Comparison of ENCODE assay signal across 15 mouse cellular contexts in the genomic region with DNA sequence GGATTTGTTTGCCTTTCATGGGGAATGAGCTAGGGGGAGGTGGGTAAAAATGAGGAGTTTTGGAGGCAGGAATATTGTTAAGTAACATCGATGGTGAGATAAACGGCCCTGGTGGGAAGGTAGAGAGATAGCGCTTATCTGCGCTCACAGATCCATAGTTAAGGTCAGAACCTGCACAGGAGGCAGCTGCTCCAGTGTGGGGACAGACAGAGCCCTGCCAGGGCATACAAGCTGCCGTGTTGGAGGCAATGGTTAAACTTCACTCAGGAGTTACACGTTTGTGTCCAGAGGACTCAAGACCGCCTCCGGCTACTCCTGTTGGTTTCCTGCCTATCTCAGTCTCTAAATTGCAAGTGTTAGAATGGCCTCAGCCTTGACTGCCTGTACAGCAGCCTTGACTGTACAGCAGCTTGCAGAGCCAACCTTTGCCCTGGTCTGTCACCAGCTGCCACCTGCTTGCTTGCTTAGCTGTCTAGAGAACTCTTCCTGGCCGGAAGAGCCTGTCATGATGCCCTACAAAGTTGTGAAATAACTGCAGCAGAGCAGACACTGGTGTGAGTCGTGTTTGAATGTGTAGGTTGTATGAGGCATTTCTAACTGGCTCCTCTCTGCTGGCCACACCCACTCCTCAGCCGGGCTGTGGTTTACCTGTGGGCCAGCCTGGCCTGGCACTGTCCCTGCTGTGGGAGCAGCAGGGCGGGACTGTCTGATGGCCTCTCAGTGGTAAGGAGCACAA. TPM values are rescaled to one million over a fixed set of nuclear protein-coding genes. Genes with fewer than 3 reads are reported as not detected.
DNase-seq lines count a peak whose midpoint lies in the region; ATAC-seq and TF ChIP-seq lines count a peak whose summit lies in the region.
"Had no signal": no experiment of that assay in that cellular context is flagged by ENCODE, and none has a peak within 500 bp of the region (broad histone marks: within the 10 kb centered on the region; RNA-seq: fewer than 3 reads in every experiment).

No protein-coding gene starts in this region.

- WGBS in kidney, embryonic 16.5 days: 67% methylated on average over 12 of the region's 12 CpGs
- 42% methylated on average over 12 of the region's 12 CpGs for whole genome bisulfite sequencing in liver, embryonic 14.5 days (ENCODE audit: insufficient replicate concordance)
- 72% methylated on average over 12 of the region's 12 CpGs for WGBS in stomach, embryonic 16.5 days
- WGBS in heart, embryonic 11.5 days (ENCODE audit: insufficient replicate concordance): 73% methylated on average over 12 of the region's 12 CpGs

- H3K9ac ChIP-seq in kidney, embryonic 16.5 days (replicated peaks; ENCODE audit: low read length): peak overlapping the region; percentile 19; the same call in 1 of the 2 replicates
- H3K9ac ChIP-seq in liver, embryonic 14.5 days (replicated peaks): no peak overlapping the region
- H3K9ac ChIP-seq in stomach, embryonic 16.5 days (ENCODE audit: low read length): no peak overlapping the region
- H3K9ac ChIP-seq in heart, embryonic 11.5 days (ENCODE audit: low read depth, low read length): no peak overlapping the region
- H3K9ac ChIP-seq: lung, embryonic 15.5 days had no signal

- peaks cover 47% of the 10 kb centered on the region for H3K4me1 ChIP-seq in kidney, embryonic 16.5 days (ENCODE audit: insufficient read depth, low read length)
- peaks cover 29% of the 10 kb centered on the region for H3K4me1 ChIP-seq in brown adipose tissue, adult 24 weeks (ENCODE audit: control insufficient read depth, insufficient read depth, insufficient read length, low read length)
- H3K4me1 ChIP-seq in liver, embryonic 14.5 days (replicated peaks; ENCODE audit: control insufficient read depth in 2 of 2, insufficient read depth in 2 of 2, low read length in 1 of 2): peaks cover 0 to 19% of the 10 kb centered on the region in 2 experiments; a peak in 2 of 4 replicates
- H3K4me1 ChIP-seq in stomach, embryonic 16.5 days (ENCODE audit: control insufficient read depth, insufficient read depth, low read length): peaks cover 18% of the 10 kb centered on the region
- H3K4me1 ChIP-seq in heart, embryonic 11.5 days (ENCODE audit: control insufficient read depth, insufficient read depth, low read length): peaks cover 32% of the 10 kb centered on the region

- DNase-seq in kidney, postnatal 14 days: no peak
- peak in 1 of 3 experiments; percentile 13 for DNase-seq in liver, embryonic 14.5 days (ENCODE audit: low read depth in 3 of 3, low spot score in 3 of 3)
- DNase-seq in spleen, postnatal 10 days (ENCODE audit: low spot score in 2 of 2): no peak
- DNase-seq: adrenal gland, postnatal 36 days; cerebellum, postnatal 25 days; gastrocnemius, postnatal 25 days; retina, postnatal 1 day; thymus, adult 2 months had no signal

- ATAC-seq in kidney, embryonic 16.5 days (ENCODE audit: low FRiP score, low TSS enrichment): peak; percentile 47; the same call in 1 of the 2 replicates
- ATAC-seq in liver, embryonic 14.5 days (ENCODE audit: insufficient read depth): peak; percentile 68
- no peak for ATAC-seq in stomach, embryonic 16.5 days (ENCODE audit: insufficient read depth, low FRiP score)
- no peak for ATAC-seq in heart, embryonic 11.5 days (replicated peaks; ENCODE audit: insufficient number of reproducible peaks, low FRiP score, low TSS enrichment)
- no peak for ATAC-seq in activated CD4-positive, CD25-positive, alpha-beta regulatory T cell, adult 4 months
- ATAC-seq: hindbrain, postnatal 0 days had no signal

- TF ChIP-seq CTCF in liver, embryonic 14.5 days (IDR thresholded peaks at IDR 0.05; ENCODE audit: low read depth): no peak

- H3K9me3 ChIP-seq in kidney, embryonic 16.5 days (ENCODE audit: low read length): no peaks in the 10 kb centered on the region
- H3K9me3 ChIP-seq in liver, embryonic 14.5 days (ENCODE audit: control insufficient read depth, low read length): no peaks in the 10 kb centered on the region
- H3K9me3 ChIP-seq in stomach, embryonic 16.5 days (replicated peaks; ENCODE audit: control insufficient read depth, low read length): no peaks in the 10 kb centered on the region
- no peaks in the 10 kb centered on the region for H3K9me3 ChIP-seq in heart, embryonic 11.5 days (replicated peaks; ENCODE audit: control insufficient read depth, low read length)
- H3K9me3 ChIP-seq: lung, embryonic 15.5 days had no signal

- H3K27me3 ChIP-seq in kidney, embryonic 16.5 days (ENCODE audit: insufficient read depth, low read length): no peaks in the 10 kb centered on the region
- no peaks in the 10 kb centered on the region for H3K27me3 ChIP-seq in liver, embryonic 14.5 days (ENCODE audit: control insufficient read depth, insufficient read depth, low read length)
- H3K27me3 ChIP-seq in stomach, embryonic 16.5 days (ENCODE audit: control insufficient read depth, insufficient read depth, low read length): no peaks in the 10 kb centered on the region
- H3K27me3 ChIP-seq in heart, embryonic 11.5 days (ENCODE audit: control insufficient read depth, insufficient read depth, low read length): no peaks in the 10 kb centered on the region
- H3K27me3 ChIP-seq: lung, embryonic 15.5 days had no signal

- peaks cover 9% of the 10 kb centered on the region for H3K36me3 ChIP-seq in kidney, embryonic 16.5 days (ENCODE audit: insufficient read depth, low read length)
- H3K36me3 ChIP-seq in liver, embryonic 14.5 days (replicated peaks; ENCODE audit: control insufficient read depth, insufficient read depth, low read depth): no peaks in the 10 kb centered on the region; the same call in 1 of the 2 replicates
- no peaks in the 10 kb centered on the region; the same call in 1 of the 2 replicates for H3K36me3 ChIP-seq in stomach, embryonic 16.5 days (ENCODE audit: control insufficient read depth, insufficient read depth, low read length)
- no peaks in the 10 kb centered on the region for H3K36me3 ChIP-seq in heart, embryonic 11.5 days (ENCODE audit: control insufficient read depth, insufficient read depth, low read length)

- H3K4me2 ChIP-seq in kidney, embryonic 16.5 days (replicated peaks; ENCODE audit: low read depth, low read length): no peak overlapping the region
- no peak overlapping the region for H3K4me2 ChIP-seq in liver, embryonic 14.5 days (ENCODE audit: low read depth)
- no peak overlapping the region for H3K4me2 ChIP-seq in stomach, embryonic 16.5 days (ENCODE audit: low read depth, low read length)
- H3K4me2 ChIP-seq in heart, embryonic 11.5 days: no peak overlapping the region
- H3K4me2 ChIP-seq: lung, embryonic 15.5 days had no signal

- TF ChIP-seq EP300 in liver, embryonic 14.5 days (IDR thresholded peaks at IDR 0.05; ENCODE audit: low read depth): no peak

- peak overlapping the region; percentile 72 for H3K27ac ChIP-seq in kidney, embryonic 16.5 days (ENCODE audit: low read length)
- H3K27ac ChIP-seq in brown adipose tissue, adult 24 weeks (replicated peaks; ENCODE audit: low read depth, low read length): peak overlapping the region; percentile 11; the same call in 1 of the 2 replicates
- H3K27ac ChIP-seq in liver, embryonic 14.5 days: peak overlapping the region; percentile 26
- 0 out of 2 replicates have a peak overlapping the region, but pooled peaks have one; percentile 19 for H3K27ac ChIP-seq in stomach, embryonic 16.5 days (ENCODE audit: low read length)
- H3K27ac ChIP-seq in heart, embryonic 11.5 days (ENCODE audit: low read depth, low read length): no peak overlapping the region
- H3K27ac ChIP-seq: hindbrain, postnatal 0 days had no signal

- H3K4me3 ChIP-seq in kidney, embryonic 16.5 days (ENCODE audit: low read length): no peak overlapping the region
- no peak overlapping the region for H3K4me3 ChIP-seq in brown adipose tissue, adult 24 weeks (ENCODE audit: insufficient read depth, low read depth, low read length)
- no peak overlapping the region for H3K4me3 ChIP-seq in liver, embryonic 14.5 days (ENCODE audit: insufficient read depth in 1 of 2, low read depth in 2 of 2, low read length in 2 of 2)
- H3K4me3 ChIP-seq in stomach, embryonic 16.5 days (replicated peaks; ENCODE audit: low read length): no peak overlapping the region
- no peak overlapping the region for H3K4me3 ChIP-seq in heart, embryonic 11.5 days (ENCODE audit: low read depth, low read length)
- H3K4me3 ChIP-seq: lung, embryonic 15.5 days had no signal

RNA-seq across cellular contexts. Expression of gene Mustn1, which starts 3.7 kb away (rescaled TPM):
- polyA plus RNA-seq in kidney, embryonic 16.5 days (2015; fragmentation: Nextera tagmentation; extraction: Ambion mirVana): 4.5 and 5.3 TPM in 2 replicates
- polyA plus RNA-seq in brown adipose tissue, adult 24 weeks (2012; ENCODE audit: insufficient read depth, insufficient read length, missing spikeins): 6.8 and 12.9 TPM in 2 replicates
- 0.42 and 0.55 TPM in 2 replicates for polyA plus RNA-seq in liver, embryonic 14.5 days (2012; rRNA removed)
- 0.37 and 0.72 TPM in 2 replicates for polyA plus RNA-seq in liver, embryonic 14.5 days (2014; fragmentation: Nextera tagmentation; extraction: Ambion mirVana)
- 10.1 and 11.4 TPM in 2 replicates for polyA plus RNA-seq in stomach, embryonic 16.5 days (2015; fragmentation: Nextera tagmentation; extraction: Ambion mirVana)
- polyA plus RNA-seq in heart, embryonic 11.5 days (2014; fragmentation: Nextera tagmentation; extraction: Ambion mirVana): 1.8 and 2.0 TPM in 2 replicates
- 1 to 10 TPM in 1 of 2 experiments, under 1 TPM in 1; 0.68 to 1.8 TPM for polyA plus RNA-seq in activated CD4-positive, CD25-positive, alpha-beta regulatory T cell, adult 4 months (2017; shearing (Covaris generic))

RNA-seq across cellular contexts. Expression of gene Itih4, which starts 11.0 kb away (rescaled TPM):
- polyA plus RNA-seq in kidney, embryonic 16.5 days (2015; fragmentation: Nextera tagmentation; extraction: Ambion mirVana): 0.27 and 0.59 TPM in 2 replicates
- 0.96 and 1.3 TPM in 2 replicates for polyA plus RNA-seq in brown adipose tissue, adult 24 weeks (2012; ENCODE audit: insufficient read depth, insufficient read length, missing spikeins)
- 34.6 and 56.0 TPM in 2 replicates for polyA plus RNA-seq in liver, embryonic 14.5 days (2012; rRNA removed)
- 82.3 and 113 TPM in 2 replicates for polyA plus RNA-seq in liver, embryonic 14.5 days (2014; fragmentation: Nextera tagmentation; extraction: Ambion mirVana)
- polyA plus RNA-seq in stomach, embryonic 16.5 days (2015; fragmentation: Nextera tagmentation; extraction: Ambion mirVana): 5.6 and 7.7 TPM in 2 replicates
- not detected in 2 replicates for polyA plus RNA-seq in heart, embryonic 11.5 days (2014; fragmentation: Nextera tagmentation; extraction: Ambion mirVana)
- polyA plus RNA-seq in activated CD4-positive, CD25-positive, alpha-beta regulatory T cell, adult 4 months (2017; shearing (Covaris generic)): not detected
- polyA plus RNA-seq: hindbrain, postnatal 0 days had no signal

RNA-seq across cellular contexts. Expression of gene Itih3, which starts 48.3 kb away (rescaled TPM):
- polyA plus RNA-seq in kidney, embryonic 16.5 days (2015; fragmentation: Nextera tagmentation; extraction: Ambion mirVana): 1.4 TPM in 2 replicates
- 0.55 TPM in 1 of 2 replicates, not detected in the other for polyA plus RNA-seq in brown adipose tissue, adult 24 weeks (2012; ENCODE audit: insufficient read depth, insufficient read length, missing spikeins)
- polyA plus RNA-seq in liver, embryonic 14.5 days (2012; rRNA removed): 124 and 152 TPM in 2 replicates
- polyA plus RNA-seq in liver, embryonic 14.5 days (2014; fragmentation: Nextera tagmentation; extraction: Ambion mirVana): 250 and 275 TPM in 2 replicates
- polyA plus RNA-seq in stomach, embryonic 16.5 days (2015; fragmentation: Nextera tagmentation; extraction: Ambion mirVana): 15.6 and 15.7 TPM in 2 replicates
- 1.4 and 1.7 TPM in 2 replicates for polyA plus RNA-seq in heart, embryonic 11.5 days (2014; fragmentation: Nextera tagmentation; extraction: Ambion mirVana)
- not detected for polyA plus RNA-seq in activated CD4-positive, CD25-positive, alpha-beta regulatory T cell, adult 4 months (2017; shearing (Covaris generic))

RNA-seq across cellular contexts. Expression of gene Tmem110, which starts 49.9 kb away (rescaled TPM):
- 25.1 and 25.7 TPM in 2 replicates for polyA plus RNA-seq in kidney, embryonic 16.5 days (2015; fragmentation: Nextera tagmentation; extraction: Ambion mirVana)
- polyA plus RNA-seq in brown adipose tissue, adult 24 weeks (2012; ENCODE audit: insufficient read depth, insufficient read length, missing spikeins): 37.1 and 40.5 TPM in 2 replicates
- 3.5 and 6.2 TPM in 2 replicates for polyA plus RNA-seq in liver, embryonic 14.5 days (2012; rRNA removed)
- polyA plus RNA-seq in liver, embryonic 14.5 days (2014; fragmentation: Nextera tagmentation; extraction: Ambion mirVana): 8.2 and 11.0 TPM in 2 replicates
- 22.6 and 26.4 TPM in 2 replicates for polyA plus RNA-seq in stomach, embryonic 16.5 days (2015; fragmentation: Nextera tagmentation; extraction: Ambion mirVana)
- polyA plus RNA-seq in heart, embryonic 11.5 days (2014; fragmentation: Nextera tagmentation; extraction: Ambion mirVana): 16.0 and 18.2 TPM in 2 replicates
- 1 to 10 TPM; 4.9 to 5.7 TPM for polyA plus RNA-seq in activated CD4-positive, CD25-positive, alpha-beta regulatory T cell, adult 4 months (2017; shearing (Covaris generic))

Comparison
In these comparisons a context has a peak if more than half of its experiments do, and no peak if none do; other contexts are left out.
1. ATAC-seq: peak in kidney, embryonic 16.5 days (single experiment) and liver, embryonic 14.5 days (single experiment); none in stomach, embryonic 16.5 days (single experiment), heart, embryonic 11.5 days (single experiment) and activated CD4-positive, CD25-positive, alpha-beta regulatory T cell, adult 4 months (single experiment).